Mouse (Mus musculus) cerebellum, adult 11 months (tissue): ENCODE data around the gene Galr2.

Experiments used
- DNase-seq: peaks from one replicate; pipeline ENCODE4 v3.0.0; 2022

Gene Galr2

DNA sequence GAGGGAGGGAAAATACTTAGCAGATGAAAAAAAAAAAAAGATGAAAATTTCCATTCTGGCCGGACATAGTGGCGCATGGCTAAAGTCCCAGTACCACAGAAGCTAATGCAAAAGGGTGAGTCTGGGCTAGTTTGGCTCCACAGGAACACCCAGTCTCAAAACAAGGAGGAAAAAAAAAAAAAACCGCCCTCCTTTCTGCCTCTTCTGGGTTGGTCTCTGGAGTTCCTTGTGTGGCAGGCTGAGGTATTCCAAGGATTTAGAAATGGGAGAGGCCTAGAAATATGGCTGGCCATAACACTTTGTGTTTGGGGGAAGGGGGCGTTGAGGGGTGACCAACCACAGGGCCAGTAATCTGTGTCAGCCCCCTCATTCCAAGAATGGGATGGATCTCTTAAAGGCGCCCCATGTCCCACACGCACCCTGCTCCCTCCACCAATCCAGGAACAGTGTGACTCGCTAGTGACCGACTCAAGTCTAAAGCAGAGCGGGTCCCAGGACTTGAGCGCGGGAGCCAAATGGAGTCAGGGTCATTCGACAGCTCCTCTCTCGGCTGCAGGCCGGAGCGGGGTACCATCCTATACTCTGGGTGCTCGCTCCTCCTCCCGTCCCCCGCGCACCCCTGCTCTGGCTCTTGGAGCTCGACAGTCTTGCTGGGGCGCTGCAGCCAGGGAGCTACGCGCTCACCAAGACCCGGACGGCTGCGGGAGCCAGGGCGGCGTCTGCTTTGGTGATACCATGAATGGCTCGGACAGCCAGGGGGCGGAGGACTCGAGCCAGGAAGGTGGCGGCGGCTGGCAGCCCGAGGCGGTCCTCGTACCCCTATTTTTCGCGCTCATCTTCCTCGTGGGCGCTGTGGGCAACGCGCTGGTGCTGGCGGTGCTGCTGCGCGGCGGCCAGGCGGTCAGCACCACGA is at the start of gene Galr2:
Gene Galr2 (plus strand): TSS at position 189 of the 913 bp plus-strand sequence.
- DNase-seq: no peak

DNA sequence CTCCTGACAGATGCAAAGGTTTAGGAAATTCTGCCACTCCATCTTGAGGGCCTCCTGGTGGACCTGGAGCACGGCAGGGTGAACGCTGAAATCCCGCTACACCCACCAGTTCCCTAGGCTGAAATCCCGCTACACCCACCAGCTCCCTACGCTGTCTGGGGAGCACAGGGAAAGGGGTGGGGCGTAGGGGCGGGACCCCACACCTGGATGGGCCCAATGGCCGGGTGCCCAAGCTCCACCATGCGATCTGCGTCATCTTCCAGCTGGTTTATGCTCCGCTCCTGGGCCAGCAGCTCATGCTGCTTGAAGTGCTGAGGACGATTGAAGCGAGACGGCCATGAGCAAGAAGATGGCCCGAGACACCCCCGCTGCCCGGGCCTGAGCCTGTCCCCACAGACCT is 48.3 kb upstream of the Galr2 start:
- DNase-seq: no peak

DNA sequence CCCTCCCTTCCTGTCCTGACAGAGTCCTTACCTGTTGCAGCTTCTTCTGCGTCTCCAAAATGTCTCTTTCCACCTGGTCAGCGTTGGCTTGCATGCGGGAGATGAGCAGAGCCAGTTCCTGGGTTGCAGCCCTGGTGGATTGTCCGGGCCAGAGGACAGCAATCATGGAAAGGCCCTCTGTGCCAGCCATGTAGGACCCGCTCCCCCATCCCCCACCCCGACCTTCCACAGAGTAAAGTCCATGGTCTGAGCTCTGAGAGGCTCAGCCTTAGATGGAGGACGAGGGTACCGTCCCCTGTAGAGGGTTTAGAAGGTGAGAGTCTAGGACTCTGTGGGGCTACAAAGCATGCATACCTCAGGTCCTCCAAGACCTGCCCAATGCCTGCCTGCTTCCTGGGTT is 45.8 kb upstream of the Galr2 start:
- DNase-seq: no peak

DNA sequence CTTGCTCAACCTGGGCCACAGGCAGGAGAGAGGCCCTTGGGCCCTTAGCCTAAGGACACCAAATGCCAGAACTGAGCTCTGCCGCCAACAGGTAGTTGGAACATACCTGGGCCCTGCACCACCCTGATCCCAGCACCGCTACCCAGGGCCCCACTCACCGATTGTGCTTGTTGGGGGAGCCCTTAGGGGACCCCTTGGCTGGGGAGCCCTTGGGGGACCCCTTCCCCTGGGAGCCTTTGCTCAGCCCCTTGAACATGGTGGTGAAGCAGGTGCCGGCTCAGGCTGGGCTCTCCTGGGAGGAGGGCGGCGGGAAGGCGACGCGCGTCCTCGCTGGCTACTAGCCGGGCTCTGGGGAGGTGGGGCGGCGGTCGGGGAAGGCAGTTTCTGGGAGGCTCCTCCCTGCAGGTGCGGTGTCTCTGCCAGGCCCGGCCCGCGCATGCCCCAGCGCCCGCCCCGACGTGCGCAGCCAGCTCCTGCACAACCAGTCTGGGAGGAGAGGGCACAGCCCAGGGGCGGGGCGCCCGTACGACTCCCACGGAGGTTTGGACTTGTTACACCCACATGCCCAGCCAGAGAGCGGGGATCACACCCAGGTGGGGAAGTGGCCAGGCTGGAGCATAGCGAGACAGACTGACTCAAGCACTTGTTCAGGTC is 42.9 kb upstream of the Galr2 start, which contains the start of gene Evpl:
Gene Evpl (minus strand): TSS at position 336 of the 654 bp plus-strand sequence.
- no peak for DNase-seq

DNA sequence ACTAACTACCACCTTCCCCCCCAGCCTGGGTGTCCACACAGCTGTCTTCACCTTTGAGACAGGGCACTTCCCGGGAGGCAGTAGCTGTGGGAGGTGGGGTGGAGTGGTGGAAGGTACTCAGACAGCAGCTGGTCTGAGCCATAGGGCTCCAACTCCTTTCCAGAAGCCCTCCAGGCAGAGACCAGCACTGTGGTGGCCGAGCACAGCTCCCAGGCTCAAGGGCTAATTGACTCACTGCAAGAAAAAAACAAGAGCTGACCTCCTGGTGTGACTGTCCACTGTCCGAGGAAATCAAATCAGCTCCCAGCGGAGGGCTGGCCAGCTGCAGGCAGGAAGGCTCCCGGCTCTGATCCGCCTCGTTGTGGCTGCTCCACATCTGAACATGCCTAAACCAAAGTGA is 40.9 kb upstream of the Galr2 start:
- DNase-seq: no peak

DNA sequence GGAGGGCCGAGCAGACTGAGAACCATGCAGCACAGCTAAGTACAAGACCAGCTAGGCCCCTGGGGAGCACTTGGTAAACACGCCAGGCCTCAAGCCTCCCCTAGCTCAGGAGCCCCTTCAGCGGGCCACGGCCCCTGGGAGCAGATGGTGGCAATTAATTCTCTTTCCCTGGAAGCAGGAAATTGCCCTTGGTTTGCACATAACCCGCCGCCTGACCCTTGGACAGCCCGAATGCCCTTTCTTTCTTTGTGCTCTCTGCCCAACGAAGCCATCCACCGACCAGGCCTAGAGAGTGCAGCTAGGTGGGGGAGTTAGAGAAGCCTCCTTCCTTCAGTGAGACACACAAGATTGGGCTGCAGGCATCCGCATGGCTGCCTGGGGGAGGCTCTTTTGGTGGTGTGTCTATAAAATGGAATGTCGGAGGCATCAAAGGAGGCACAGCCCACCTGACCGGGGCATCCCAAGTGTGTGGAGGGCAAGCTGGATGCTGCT is 38.9 kb upstream of the Galr2 start:
- no peak for DNase-seq

DNA sequence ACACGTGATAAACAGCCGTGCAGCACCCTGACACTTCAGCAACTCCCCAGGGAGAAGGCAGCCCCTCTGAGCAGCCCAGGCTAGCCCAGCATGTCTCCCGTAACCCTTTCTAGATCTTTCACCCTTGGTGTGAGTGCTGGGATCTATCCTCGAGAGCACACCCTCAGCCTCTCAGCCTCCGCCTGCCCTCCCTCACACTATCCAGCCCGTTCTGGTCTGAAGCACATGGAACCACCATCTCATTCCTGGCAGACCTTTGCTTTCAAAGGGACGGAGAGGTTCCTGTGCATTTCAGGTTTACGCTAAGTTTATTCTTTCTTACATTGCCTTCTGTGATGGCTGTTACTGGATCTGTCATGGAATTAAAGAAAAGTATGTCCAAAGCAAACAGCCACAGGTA is 36.2 kb upstream of the Galr2 start:
- no peak for DNase-seq

DNA sequence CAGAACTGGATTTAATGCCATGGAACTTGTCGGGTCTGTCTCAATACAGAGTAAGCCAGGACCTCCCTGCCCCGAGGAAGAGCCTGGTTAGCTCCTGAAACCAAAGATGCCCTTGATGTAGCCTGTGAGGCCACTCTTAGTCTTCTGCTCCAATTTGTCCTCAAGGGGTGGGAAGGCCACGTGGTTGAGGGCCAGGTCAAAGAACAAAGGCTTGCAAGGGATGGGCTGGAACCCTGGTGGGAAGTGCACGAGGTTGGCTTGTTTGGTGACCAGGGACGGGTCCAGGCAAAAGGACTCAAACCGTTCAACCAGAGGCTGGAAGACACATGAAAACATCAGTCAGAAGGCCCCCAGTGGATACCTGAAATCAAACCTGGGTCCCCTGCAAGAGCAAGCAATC is 35.1 kb upstream of the Galr2 start:
- DNase-seq: no peak

DNA sequence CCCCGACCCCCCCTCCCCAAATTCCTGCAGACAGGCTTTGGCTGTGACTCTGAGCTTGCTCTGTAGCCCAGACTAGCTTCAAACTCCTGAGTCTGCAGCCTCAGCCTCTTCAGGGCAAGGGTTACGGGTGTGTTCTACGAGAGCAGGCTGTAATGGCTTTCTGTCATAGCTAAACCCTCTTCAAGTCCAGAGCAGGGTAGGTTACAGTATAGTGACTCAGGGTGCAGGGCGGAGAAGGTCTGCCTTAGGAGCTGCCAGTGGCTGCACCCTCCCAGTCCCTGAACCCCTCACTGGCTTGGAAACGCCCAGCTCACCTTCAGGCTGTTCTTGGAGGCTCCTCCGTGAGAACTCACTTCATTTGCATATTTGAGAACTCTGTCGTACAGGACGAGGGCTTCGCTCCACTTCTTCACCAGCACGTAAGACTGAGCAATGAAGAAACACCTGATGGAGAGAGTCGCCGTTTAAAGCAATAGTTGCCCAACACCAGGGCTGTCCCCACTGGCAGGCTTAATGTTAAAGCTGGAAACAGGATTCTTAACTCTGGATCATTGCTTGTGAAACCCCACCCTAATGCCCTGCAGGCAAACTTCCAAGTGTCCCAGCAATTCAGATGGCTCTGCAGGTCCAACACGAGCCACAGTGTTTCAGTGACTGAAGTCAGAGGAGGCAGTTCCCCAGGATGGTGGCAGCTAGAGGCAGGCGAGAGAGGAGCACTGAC is 33.1 kb upstream of the Galr2 start:
- no peak for DNase-seq

DNA sequence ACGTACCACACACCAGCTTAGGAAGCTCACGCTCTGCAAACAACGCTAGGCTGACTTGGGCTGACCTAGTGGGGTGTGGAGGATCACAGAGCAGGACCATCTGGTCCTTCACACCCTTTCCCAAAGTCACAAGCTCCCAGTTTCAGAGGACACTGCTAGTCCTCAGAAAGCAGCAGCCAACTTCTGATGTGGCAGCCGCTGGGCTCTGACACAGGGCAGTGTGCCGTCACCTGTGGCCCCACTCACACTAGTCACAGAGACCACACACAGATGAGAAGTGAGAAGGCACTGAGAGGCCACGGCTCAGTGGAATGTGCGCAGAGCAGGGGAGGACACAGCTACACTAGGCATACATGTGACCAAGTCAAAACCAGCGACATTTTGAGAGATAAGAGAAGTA is 29.8 kb upstream of the Galr2 start:
- no peak for DNase-seq

DNA sequence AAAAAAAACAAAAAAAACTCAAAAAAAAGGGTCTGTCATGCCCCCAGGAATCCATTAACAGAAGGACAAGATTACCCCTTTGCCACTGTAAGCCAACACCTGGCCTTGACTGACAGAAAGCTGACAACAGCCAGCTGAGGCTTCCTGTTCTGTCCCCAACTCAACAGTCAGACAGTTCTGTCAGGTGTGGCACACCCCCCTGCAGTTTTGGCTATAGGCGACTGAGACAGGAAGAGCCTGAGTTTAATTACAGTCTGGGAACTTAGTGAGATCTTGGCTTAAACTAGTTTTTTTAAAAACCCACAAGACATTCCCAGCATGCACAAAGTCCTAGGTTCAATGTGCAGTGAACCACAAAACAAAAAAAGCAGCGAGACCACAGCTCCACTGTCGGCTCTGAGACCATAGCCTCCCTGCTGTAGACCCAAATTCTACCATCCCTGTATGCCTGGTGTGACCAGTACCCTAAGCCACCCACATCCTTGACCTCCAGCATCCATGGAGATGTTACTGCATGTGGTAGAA is 27.6 kb upstream of the Galr2 start:
- DNase-seq: no peak

DNA sequence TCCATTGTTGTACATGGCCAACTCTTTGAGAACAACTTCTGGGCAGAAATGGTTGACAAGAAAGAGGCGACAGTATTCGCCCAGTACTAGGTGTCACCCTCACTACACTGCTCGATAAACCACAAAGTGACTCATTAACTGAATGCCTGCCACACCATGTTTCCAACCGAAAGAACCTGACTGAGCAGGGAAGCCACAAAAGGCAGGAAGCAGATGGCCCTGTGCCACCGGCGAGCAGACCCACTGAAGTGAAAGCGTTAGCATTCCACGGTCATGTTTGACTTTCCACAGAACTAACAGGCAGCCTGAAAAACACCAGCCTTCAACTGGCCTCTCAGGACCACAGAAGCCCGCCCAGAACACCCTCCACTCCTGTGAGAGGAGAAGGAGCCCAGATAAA is 26.1 kb upstream of the Galr2 start:
- DNase-seq: no peak

DNA sequence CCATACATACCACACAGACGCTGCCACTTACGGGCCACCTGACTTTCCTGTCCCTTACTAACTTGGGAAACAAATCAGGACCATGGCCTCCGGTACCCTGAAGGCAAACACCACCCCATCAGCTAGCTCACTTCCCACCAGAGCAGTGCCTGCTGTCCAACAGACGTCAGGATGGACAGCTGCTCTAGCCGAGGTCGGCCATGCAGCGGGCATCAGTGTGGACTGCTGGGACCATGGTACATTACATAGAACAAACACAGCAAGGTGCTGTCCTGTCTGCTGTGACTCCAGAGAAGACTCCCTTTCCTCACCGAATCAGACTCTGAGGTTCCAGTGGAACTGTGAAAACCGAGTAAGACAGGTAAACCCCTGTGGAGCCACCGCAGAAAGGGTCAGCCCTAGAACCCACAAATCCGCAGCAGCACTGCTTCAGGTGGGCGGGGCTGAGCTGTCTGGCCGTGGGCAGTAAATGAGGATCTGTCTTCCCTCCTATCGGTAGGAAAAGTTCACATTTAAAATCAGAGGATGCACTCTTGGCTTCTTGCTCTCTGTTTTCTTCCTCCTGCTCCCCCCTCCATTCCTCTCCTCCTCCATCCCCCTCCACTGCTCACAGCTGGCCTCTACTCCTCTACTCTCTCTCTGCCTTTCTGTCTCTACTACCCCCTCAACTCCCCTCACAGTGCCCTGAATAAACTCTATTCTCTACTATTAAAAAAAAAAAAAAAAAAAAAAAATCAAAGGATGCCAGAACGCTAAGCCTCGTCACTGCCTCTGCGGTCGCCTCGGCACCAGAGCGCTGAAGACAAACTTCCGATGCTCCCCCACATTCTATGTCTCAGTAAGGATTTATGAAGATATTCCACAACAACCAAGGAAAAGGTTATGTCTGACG is 25.4 kb upstream of the Galr2 start:
- no peak for DNase-seq

DNA sequence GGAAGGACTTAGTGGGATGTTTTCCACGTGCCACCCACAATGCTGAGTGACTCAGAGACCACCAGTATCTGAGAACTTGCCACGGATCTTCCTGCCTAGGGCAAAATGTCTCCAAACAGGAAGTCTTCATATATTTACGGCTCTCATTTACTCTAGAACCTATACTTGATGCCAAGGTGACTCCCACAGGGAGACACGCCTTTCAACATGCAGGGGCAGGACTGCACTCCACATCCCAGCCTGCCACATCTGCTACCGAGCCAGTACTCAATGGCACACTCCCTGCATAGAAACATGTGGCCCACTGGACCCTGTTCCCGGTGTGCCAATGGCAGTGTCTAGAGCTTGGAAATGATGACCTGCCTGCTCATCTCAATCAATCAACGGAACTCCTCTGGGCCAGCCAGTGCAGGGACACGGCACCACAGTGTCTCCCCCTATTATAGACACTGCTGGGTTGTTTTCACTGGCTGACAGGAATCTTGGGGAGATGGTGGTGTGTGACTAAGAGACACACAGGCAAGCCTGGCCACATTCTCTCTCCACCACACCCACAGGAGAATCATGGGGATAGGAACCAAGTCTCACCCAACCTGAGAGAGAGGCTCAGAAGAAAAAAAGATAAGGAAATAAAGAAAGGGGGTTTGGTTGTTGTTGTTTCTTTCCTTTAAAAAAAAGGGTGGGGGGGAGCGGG is 24.6 kb upstream of the Galr2 start:
- DNase-seq: no peak

DNA sequence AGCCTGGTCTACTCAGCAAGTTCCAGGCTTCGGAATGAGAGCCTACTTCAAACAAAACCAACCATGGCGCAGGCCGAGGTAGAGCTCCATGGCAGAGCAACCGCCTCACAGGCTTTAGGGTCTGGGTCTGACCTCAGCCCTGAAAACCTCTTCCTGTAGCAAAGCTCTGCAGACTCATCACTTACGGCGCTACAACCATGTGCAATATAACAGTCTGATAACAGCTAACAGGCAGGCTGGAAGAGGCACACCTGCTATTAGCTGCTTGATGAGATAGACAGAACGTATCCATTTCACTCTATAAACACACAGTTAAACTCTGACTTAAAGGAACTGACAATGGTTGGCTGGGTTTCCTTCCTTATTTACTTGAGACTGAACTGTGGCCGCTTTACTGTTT is 21.3 kb upstream of the Galr2 start:
- no peak for DNase-seq

DNA sequence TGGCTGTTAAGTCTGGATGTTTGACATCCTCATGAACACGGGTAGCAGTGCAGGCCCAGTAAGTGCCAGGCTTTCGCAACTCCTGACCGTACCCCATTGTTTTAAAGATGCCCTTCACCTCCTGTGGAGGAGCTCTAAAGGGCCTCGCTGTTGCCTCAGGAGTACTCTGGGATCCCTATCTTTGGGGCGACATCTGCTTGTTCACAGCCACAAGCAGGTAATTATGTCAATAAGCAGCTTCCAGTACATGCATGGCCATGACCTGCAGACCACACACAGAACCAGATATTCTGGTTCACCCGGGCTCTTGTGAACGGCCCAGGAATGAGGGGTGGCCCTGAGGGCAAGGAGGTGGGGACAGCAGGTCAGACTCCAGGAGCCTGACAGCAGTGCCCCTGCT is 20.5 kb upstream of the Galr2 start:
- DNase-seq: no peak

DNA sequence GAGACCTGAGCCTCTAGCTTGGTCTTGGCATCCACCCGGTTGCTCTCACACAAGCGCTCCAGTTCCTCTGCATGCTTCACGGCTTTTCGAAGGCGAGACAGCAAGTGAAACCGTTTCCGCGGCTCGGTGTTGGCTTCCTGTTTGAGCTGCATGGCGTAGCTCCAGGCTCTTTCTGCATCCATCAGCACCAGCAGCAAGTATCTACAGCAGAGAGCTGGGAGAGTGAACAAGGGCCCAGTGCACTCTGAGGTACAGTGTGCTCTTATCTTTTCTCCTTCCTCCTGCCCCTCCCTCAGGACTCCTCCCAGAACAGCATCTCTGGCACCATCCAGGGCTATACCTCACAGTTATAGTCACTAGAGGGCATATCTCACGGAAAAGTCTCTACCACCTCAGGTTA is 15.4 kb upstream of the Galr2 start:
- DNase-seq: no peak

DNA sequence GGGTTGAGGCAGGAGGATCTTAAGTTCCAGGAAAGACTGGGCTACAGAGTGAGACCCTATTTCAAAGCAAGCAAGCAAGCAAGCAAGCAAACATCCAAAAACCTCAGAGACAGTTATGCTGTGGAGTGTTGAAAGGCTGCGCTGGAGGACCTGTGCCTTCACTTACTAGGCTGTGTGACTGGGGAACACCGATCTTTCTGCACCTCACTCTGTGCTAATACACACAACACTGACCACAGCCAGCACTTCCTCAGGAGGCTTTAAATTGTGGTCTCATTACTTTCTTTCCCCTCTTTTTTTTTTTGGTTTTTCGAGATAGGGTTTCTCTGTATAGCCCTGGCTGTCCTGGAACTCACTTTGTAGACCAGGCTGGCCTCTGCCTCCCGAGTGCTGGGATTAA is 14.9 kb upstream of the Galr2 start:
- DNase-seq: no peak

DNA sequence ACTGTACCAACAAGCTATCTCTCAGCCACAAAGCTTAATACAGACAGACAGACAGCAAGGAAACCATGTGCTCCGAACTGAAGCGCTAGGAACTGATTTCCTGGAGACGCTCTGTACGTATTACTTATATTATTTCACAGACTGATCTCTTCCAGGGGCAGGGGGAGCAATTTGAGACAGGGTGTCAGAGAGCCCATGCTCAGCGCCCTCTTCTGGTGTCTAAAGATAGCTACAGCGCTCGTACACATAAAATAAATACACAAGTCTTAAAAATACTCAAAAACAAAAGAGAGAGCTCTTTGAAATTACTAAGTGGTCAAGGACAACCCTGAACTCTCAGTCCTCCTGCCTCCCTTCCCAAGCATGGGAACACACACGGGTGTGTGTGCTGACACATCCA is 13.1 kb upstream of the Galr2 start:
- DNase-seq: no peak

DNA sequence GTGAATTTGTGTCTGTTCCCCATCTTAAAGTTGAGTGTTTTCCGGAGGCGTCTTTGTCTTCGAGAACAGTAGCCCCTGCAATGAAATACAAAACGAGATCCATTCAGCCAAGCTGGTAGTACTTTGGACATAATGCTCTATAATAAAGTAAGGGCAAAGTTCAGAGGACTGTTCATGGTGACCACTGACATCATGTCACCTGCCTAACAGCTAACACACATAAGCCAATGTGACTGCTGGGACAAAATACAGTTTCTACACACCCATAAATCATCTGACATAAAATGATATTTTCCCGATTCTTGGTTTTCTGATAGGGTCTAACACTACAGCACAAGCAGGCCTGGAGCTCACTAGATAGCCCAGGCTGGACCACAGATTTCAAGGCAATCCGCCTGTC is 12.4 kb upstream of the Galr2 start:
- no peak for DNase-seq

DNA sequence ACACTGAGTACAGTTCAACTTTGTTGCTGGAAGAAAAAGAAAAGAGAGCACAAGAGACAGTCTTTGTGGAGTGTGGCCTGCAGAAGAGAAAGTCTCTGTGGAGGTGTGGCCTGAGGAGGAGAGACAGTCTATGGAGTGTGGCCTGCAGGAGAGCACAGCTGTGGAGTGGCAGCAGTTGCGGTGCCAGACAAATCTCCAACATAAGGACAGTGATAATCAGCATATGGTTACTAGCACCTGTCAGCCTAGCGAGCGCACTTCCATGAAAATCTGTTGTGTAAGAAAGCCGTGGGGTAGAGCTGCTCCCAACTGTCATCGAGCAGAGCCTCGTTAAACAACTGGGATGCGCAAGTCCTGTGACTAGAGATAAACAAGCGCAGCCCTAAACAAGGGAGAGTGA is 11.2 kb upstream of the Galr2 start:
- no peak for DNase-seq
